Mouse (Mus musculus) megakaryocyte progenitor cell, adult 5-6 weeks (primary cell): ENCODE measurements at regions not wholly inside any gene's neighbourhood (a gene's known extent, or its start where the extent isn't known, plus 50 kb on each side); places are given as distances from the start of the nearest gene placed in this dataset.
A peak's percentile ranks its signal among the peaks of the same experiment; 100 is the strongest.

ENCODE experiments used
- ATAC-seq: replicated peaks from 2 replicates; pipeline ENCODE4 v1.8.0; 2016; ENCODE audit warnings: mild to moderate bottlenecking, moderate TSS enrichment, inconsistent platforms; ENCODE audit not compliant: poor library complexity

DNA sequence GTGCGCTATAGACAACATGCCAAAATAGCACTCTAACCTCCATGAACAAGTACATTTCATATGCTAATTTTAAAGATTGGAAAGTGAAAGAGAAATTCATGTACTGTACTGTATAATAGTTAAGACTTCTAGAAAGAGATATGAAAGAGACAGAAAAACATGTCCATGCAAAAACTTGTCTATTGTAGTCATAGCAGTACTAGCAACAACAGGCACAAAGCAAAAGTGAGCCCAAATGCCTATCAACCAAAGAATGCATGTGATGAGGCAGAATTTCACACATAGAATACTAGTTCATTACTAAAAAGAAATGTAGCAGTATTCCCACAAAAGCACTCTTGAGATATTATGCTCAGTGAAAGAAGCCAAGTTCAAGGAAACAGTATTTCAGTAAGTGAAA lies 180.4 kb upstream of the Steap4 start:
- ATAC-seq: no peak

DNA sequence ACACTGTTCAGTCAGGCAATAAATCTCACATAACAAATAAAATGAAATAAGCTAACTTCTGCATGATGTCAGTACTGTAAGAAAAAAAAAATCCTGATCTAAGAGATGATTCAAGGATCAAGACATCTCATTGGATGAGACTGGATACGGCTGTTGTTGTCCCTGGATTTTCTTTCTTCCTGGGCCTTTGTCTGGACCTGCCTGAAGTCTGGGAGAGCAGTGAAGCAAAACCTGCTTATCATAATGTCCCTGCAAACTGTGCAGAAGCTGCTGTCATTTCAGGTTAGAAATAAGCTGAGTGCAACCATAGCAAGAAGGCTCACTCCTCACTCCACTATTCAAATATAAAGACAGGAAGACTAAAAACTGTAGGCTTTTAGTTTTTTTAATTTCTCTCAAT lies 178.0 kb upstream of the Steap4 start:
- ATAC-seq: no peak

DNA sequence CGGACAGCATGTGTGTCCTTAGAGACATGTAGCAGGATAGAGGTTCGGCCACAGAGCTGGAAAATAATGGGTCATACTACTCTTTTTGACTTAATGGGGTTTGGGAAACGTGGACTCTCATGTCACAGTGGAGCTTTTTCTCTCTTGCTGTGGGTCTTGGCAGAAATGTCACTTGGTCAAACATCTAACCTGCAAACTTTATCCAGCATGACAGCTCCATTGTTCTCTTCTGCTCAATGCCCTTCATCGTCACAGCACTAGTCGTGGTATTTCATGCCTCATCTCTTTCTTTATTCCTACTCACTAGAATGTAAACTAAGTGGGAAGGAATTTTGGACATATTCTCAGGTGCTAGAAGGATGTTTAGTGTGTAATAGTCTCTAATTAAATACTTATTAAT lies 171.9 kb upstream of the Steap4 start:
- ATAC-seq: no peak

DNA sequence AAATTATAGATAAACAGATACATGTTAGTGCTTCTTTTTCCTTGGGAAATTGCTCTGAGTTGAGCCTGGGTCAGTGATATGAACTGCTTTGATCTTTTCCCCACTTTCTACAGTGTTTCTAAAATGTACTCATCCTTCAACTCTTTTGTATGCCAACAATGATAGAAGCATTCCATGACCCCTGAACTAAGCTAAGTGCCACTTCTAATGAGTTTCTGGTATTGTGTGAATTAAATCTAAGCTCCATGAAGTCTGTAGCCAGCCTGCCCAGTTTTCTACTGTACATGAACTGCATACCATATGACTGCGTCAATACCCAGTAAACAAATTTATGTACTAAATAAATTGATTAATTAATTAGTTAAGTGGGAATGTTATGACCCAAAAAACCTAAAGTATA lies 171.1 kb upstream of the Steap4 start:
- ATAC-seq: no peak

DNA sequence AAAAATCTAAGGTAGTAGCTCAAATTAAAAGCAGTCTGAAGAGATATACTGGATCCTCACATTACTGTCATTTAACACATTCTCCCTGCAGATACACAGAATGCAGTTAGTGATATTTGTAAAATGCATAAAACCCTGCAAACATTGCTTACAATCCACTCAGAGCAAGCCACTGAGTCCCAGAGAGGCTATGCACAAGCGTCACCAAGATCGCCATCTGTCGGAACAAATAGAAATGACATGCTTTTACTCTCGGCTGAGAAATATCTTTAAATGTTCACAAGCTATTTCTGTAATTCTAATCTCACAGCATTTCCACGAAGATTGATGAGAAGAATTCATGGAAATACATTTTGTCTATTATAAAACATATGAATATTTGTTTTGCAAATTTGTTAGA lies 139.7 kb upstream of the Steap4 start:
- peak; percentile 65 for ATAC-seq

DNA sequence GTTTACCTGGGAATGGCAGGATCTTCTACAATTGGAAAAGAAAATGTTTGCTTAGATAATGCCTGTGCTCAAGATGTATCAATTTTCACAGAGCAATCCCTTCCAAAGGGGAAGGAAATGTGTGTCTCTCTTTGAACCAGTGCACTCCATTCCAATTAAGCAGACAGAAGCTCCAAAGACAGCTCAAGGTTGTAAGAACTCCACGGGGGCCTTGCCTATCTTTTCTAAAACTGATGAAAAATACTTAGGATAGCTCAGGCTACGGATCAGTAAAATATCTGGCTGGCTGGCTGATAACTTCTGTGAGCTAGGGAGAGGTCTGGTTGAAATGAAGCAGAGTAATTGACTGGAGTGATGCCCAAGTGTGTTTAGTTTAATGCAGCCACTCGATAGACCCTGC lies 138.6 kb upstream of the Steap4 start:
- ATAC-seq: no peak

DNA sequence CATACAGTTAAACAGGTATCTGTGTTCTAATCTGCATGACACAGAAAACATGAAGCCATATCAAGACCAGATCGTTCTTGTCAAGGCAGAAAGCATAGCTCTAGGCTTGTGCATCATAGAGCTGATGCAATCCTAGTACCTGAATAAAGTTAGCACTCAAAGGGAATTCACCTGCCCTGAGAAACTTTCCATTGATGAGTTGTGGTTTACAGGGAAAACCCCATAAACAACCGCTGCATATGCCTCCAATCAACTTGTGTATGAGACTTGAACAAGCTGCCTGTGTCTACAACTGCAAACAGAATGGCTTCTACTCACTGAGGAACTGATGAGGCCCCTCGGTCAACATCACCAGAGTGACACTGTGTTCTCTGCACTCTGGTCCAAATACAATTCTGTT lies 130.6 kb upstream of the Steap4 start:
- ATAC-seq: no peak

DNA sequence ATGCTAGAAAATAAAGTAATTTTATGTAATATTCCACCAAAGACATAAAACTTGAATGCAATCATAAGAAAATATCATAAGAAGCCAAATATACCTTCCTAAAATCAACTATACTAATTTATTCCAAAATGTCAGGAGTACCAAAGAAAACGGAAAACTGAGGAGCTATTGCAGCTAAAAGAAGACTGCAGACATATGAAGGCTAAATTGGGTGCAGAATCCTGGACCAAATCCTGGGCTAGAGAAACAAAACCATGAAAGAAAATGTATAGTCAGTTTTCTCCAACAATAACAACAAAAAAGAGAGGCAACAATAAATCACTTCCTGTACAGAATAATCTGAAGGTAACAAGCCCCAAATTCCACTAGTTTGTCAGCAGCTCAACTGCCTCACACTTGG lies 126.4 kb upstream of the Steap4 start:
- ATAC-seq: no peak

DNA sequence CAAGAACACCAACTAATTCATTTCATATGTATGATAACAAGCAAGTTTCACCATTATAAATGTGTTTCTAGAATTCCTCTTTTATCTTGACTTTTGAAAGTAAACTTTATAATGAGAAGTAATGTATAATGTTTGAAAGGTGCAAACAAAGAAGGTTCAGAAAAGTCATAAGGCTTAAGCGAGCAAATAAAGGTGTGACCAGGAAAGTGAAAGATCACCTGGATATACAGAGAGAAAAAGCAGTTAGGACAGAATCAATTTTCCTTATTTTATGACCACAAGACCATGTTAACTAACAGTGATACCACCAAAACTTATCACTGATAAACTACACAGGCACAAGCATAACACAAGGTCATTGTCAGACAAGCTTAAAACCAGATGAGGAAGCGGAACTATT lies 97.2 kb upstream of the Steap4 start:
- no peak for ATAC-seq

DNA sequence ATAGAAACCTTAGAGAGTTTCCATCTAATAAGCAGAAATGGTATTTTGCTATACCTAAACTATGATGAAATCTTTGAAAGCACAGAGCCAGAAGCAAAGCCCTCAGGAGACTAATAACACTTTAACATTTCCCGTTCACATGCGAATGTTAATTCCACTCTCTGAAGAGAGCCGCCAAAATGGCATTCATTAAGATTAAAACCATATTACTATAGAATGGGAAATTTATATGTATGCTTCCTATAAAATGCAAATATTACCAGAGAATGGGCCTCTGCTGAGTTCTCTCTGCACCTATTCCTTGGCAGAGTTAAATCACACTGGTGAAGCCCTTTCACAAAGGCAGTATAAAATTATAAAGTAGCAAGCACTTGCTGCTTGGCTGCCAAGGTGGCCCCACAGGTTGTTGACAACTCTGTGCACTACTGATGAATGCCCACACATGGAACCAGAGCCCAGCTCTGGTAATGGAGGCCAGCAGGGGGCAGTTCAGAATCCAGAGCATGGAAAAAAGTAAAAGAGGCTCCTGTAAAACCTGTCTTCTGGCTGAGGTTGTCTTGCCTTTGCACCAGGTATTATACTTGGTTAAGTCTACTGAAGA lies 94.1 kb upstream of the Steap4 start:
- ATAC-seq: no peak

DNA sequence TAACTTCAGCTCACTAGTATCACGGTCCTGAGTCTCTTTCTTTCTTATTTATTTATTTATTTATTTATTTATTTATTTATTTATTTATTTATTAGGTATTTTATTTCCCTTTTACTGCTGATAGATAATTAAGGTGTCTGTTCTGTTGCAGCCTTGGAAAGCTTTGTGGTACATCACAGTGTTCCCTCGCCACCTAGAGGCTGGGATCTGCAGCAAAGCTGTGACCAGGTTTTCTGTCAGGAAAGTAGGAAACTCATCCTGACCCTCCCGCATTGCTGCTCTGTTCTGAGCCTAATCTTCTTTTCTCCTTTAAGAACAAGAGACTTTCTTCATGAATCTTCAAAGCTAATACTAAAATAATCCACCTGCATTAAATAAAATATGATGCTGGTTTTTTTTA lies 60.7 kb upstream of the Steap4 start:
- no peak for ATAC-seq
